Mouse (Mus musculus) lung, postnatal 4 days (tissue): ENCODE measurements around the gene Gtdc1.

Experiments
- DNase-seq, 2 experiments: peaks; one replicate each; pipeline ENCODE4 v3.0.0; 2021

The Gtdc1 gene

GRCm38 (mm10) chr2:44927482-44927811 lies at the start of gene Gtdc1:
Gene Gtdc1, minus strand, starts transcription at chr2:44927657.
- no peak for DNase-seq

GRCm38 (mm10) chr2:44977051-44977450 lies 49.6 kb upstream of the Gtdc1 start:
- DNase-seq: no peak

DNA sequence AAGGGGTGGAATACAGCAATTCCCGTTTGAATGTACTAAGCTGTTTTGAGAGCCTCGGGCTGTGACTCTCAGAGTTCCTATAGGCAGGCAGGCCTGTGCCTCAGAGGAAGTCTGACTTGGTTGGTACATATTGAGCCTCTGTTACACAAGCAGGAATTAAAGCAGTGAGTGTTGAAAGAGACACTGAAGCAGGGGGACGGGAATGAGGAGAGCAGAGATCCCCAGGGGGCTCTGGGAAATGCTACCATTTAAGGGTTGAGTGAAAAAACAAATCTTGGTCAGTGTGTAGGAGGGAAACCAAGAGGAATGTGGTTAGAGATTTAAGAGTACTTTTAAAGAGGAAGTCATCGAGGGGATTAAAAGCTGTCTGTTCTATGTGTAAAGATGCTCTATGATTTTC lies 49.0 kb upstream of the Gtdc1 start:
- peak in 1 of 2 experiments; percentile 21 for DNase-seq

GRCm38 (mm10) chr2:44973828-44974227 lies 46.4 kb upstream of the Gtdc1 start:
- DNase-seq: no peak

GRCm38 (mm10) chr2:44970087-44970646 lies 42.7 kb upstream of the Gtdc1 start:
- no peak for DNase-seq

- DNase-seq: no peak
These were observed 42.2 kb upstream of the Gtdc1 start for GRCm38 (mm10) chr2:44969640-44970039.

DNA sequence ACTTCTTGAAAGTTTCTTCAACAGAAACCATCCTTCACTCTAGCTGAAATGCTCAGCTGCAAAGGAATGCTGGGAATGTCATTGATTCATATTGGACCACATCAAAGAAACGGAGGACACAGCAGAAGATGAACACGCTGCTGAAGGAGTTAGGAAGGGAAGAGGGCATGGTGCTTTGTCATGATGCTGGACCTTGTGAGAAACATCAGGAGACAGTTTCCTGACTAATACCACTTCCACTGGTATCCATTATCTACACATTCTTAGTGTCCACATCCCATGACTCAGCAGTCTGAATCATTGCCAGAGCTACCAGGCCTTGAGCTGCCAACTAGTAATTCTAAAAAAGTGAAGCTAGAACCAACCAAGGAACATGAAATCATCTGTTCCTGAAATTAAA lies 41.8 kb upstream of the Gtdc1 start:
- no peak for DNase-seq

- DNase-seq: no peak
These were observed 38.5 kb upstream of the Gtdc1 start for GRCm38 (mm10) chr2:44965834-44966555.

GRCm38 (mm10) chr2:44962620-44963019 lies 35.2 kb upstream of the Gtdc1 start:
- no peak for DNase-seq

- DNase-seq: no peak
These were observed 33.7 kb upstream of the Gtdc1 start for GRCm38 (mm10) chr2:44961192-44961591.

DNA sequence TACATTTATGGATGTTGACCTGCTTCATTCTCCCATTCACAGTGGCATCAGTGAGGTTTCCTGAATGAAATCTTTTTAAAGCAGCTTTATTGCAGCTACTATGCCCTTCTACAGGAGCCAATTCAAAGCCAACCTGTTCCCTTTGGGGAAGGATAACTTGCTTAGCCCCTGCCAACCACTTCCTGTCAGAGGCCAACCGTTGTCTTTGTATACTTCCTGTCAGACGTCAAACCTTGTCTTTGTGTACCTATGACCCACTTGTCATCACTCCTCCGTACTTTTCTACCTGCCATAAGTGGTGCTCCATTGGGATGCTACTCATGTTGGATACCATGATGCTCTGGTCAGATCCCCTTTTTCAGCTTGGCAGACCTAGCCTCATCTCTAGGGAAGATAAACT lies 33.1 kb upstream of the Gtdc1 start:
- no peak for DNase-seq

DNA sequence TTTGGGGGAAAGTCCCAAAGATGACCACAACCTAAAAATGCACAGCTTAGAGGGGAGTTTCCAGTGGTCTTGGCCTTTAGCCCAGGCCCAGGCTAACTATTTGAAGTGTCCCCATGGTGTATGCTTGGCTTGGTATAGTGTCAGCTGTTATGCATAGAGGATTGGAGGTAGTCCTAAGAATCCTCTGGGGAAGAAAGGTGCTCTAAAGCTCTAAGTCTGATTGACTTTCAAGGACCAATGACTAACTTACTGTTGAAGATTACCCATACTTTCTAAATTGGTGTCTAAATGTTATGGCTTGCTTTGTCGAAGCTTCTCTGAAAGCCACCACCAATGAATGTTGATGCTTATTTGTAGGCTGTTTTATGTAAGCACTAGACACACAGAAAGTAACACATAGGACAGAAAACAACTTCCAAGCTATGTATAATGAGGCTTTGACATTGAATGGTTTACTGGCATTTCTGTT lies 29.9 kb upstream of the Gtdc1 start:
- no peak for DNase-seq

DNA sequence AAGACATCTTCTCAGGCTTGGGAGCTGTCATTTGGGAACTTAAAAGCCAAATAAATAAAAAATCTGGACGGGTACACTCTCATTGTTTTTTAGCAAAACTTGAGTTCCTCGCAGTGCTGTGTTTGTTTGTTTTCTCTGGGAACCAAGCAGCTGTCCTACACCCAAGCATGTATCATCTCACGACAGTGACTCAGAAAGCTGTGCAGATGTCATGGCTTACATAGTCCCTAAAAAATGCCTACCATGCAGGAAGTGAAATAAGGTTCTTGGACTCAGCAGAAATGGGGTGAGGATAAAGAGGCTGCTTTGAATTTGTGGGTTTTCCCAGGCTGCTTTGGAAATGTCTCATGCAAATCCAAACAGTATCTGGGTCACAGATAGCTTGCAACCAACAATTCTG lies 28.8 kb upstream of the Gtdc1 start:
- no peak for DNase-seq

DNA sequence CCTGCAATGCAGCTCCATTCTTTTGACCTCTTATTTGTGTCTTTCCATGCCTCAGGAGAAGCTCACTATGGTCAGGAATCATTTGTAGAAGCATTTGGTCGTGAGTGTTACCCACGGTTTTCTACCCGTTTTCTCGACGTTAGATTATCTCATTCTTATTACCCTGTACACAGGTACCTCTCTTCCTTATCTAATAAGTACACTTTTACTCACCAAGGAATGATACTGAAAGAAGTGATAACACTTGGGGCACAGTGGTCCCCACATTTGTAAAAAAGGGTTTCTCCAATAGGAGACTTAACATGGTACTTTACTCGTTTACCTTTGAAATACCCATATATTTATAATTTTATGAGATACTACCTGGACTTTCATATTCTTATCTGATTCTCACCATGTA lies 28.0 kb upstream of the Gtdc1 start:
- no peak for DNase-seq

- no peak for DNase-seq
These were observed 26.7 kb upstream of the Gtdc1 start for GRCm38 (mm10) chr2:44954180-44954579.

- peak in 1 of 2 experiments; percentile 17 for DNase-seq
These were observed 25.5 kb upstream of the Gtdc1 start for GRCm38 (mm10) chr2:44952830-44953422.

GRCm38 (mm10) chr2:44951651-44952213 lies 24.3 kb upstream of the Gtdc1 start:
- DNase-seq: no peak

DNA sequence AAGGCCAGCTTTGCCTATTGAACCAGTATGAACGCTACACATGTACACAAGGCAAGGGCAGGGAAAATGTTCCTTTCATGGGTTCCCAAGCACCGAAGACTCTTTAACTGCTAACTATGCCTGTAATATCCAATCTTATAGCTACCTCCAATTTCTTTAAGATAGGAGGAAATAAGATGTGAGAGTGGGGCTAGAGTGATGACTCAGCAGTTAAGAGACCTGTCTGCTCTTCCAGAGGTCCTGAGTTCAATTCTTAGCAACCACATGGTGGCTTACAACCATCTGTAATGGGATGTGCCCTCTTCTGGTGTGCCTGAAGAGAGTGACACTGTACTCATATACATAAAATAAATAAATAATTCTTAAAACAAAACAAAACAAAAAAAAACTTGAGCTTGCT lies 17.2 kb upstream of the Gtdc1 start:
- DNase-seq: no peak

GRCm38 (mm10) chr2:44930951-44931350 lies 3.5 kb upstream of the Gtdc1 start:
- DNase-seq: no peak

- no peak for DNase-seq
These were observed 1.2 kb upstream of the Gtdc1 start for GRCm38 (mm10) chr2:44928631-44929030.

DNA sequence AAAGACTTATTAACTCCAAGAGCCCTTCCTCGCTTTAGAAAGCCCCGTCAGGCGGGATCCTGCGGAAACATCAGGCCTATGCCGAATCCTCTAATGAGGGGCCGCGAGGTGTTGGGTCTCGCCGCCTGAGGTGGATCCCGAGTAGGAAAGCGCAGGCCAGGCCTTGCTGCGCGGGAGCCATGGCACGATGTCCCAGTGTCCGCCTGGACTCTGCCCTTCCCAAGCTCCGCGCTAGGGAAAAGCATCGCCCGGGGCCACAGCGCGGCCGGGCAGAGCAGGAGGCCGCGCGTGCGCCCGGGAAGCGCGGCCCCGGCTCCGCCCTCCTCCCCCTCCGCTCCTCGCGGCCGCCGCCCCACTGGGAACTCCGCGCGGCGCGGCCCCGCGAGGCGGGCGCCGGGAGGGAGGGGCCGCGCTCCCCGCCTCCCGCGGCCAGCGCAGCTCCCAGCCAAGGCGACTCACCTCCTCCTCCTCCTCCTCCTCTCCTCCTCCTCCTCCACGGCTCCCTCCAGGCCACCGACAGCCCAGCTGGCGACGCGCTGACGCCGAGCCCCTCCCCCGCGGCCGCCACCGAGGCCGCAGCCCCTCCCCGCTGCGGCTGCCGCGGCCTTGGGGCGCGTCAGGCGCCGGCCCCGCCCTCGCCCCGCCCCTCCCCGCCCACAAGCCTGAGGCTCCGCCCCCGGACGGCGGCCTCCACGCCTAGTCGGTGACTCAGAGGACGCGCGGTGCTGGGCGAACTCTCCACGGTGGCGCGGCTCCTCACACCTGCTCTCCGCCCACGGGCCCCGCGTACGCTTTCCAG lies 575 bp downstream of the Gtdc1 start:
- DNase-seq: peak; percentile 92 to 97

- no peak for DNase-seq
These were observed 1.2 kb downstream of the Gtdc1 start for GRCm38 (mm10) chr2:44926167-44926682.

- no peak for DNase-seq
These were observed 2.8 kb downstream of the Gtdc1 start for GRCm38 (mm10) chr2:44924618-44925017.
